Mouse (Mus musculus): Measurements from ENCODE around the gene Ssh2. TPM values are rescaled to one million over a fixed set of nuclear protein-coding genes. Genes with fewer than 3 reads are reported as not detected.
"Not testable (repeated sequence)": the region's sequence is repeated elsewhere in the genome, so short reads cannot be mapped to it uniquely, and the experiment has no call there.

Gene Ssh2
- polyA plus RNA-seq, 1 experiment = 11.1 TPM

- DNase-seq (ENCODE audit: low read depth) = no peak
Observed at GRCm38 (mm10) chr11:77348142-77348741, 132.2 kb downstream of the Ssh2 start.

GRCm38 (mm10) chr11:77348985-77349384 is 132.9 kb downstream of the Ssh2 start:
- no peak for DNase-seq (ENCODE audit: low read depth)

- no peak for DNase-seq (ENCODE audit: low read depth)
Observed at GRCm38 (mm10) chr11:77349698-77350097, 133.6 kb downstream of the Ssh2 start.

GRCm38 (mm10) chr11:77355055-77355454 is 139.0 kb downstream of the Ssh2 start:
- no peak for DNase-seq (ENCODE audit: low read depth)

GRCm38 (mm10) chr11:77357839-77358238 is 141.8 kb downstream of the Ssh2 start:
- DNase-seq (ENCODE audit: low read depth) = no peak

- DNase-seq (ENCODE audit: low read depth) = no peak
Observed at GRCm38 (mm10) chr11:77363476-77363875, 147.4 kb downstream of the Ssh2 start.

GRCm38 (mm10) chr11:77364376-77364775 is 148.3 kb downstream of the Ssh2 start:
- no peak for DNase-seq (ENCODE audit: low read depth)

- no peak for DNase-seq (ENCODE audit: low read depth)
Observed at GRCm38 (mm10) chr11:77365706-77366386, 149.8 kb downstream of the Ssh2 start.

GRCm38 (mm10) chr11:77367541-77368270 is 151.6 kb downstream of the Ssh2 start:
- no peak for DNase-seq (ENCODE audit: low read depth)

GRCm38 (mm10) chr11:77369188-77369840 is 153.2 kb downstream of the Ssh2 start:
- DNase-seq (ENCODE audit: low read depth) = no peak

GRCm38 (mm10) chr11:77369841-77370191 is 153.7 kb downstream of the Ssh2 start:
- DNase-seq (ENCODE audit: low read depth) = no peak

GRCm38 (mm10) chr11:77371088-77371487 is 155.0 kb downstream of the Ssh2 start:
- no peak for DNase-seq (ENCODE audit: low read depth)

GRCm38 (mm10) chr11:77371696-77372095 is 155.6 kb downstream of the Ssh2 start:
- no peak for DNase-seq (ENCODE audit: low read depth)

- DNase-seq (ENCODE audit: low read depth) = no peak
Observed at GRCm38 (mm10) chr11:77372196-77372904, 156.3 kb downstream of the Ssh2 start.

GRCm38 (mm10) chr11:77378622-77379021 is 162.5 kb downstream of the Ssh2 start:
- DNase-seq (ENCODE audit: low read depth) = no peak

- DNase-seq (ENCODE audit: low read depth) = no peak
Observed at GRCm38 (mm10) chr11:77381174-77381573, 165.1 kb downstream of the Ssh2 start.

- no peak for DNase-seq (ENCODE audit: low read depth)
Observed at GRCm38 (mm10) chr11:77384151-77384550, 168.1 kb downstream of the Ssh2 start.

GRCm38 (mm10) chr11:77385706-77386690 is 169.9 kb downstream of the Ssh2 start:
- no peak for DNase-seq (ENCODE audit: low read depth)

GRCm38 (mm10) chr11:77388197-77388596 is 172.1 kb downstream of the Ssh2 start:
- DNase-seq (ENCODE audit: low read depth) = not testable (repeated sequence)

GRCm38 (mm10) chr11:77395539-77395938 is 179.5 kb downstream of the Ssh2 start:
- DNase-seq (ENCODE audit: low read depth) = no peak

- DNase-seq (ENCODE audit: low read depth) = peak; percentile 79
Observed at GRCm38 (mm10) chr11:77402508-77402907, 186.4 kb downstream of the Ssh2 start.

All from gonadal fat pad, adult 2 months (tissue).